Mouse (Mus musculus): ENCODE results near the gene Snd1. TPM values are rescaled to one million over a fixed set of nuclear protein-coding genes. Genes with fewer than 3 reads are reported as not detected.

The Snd1 gene
- polyA plus RNA-seq, 1 experiment from 2014 or later: 127 TPM

DNA sequence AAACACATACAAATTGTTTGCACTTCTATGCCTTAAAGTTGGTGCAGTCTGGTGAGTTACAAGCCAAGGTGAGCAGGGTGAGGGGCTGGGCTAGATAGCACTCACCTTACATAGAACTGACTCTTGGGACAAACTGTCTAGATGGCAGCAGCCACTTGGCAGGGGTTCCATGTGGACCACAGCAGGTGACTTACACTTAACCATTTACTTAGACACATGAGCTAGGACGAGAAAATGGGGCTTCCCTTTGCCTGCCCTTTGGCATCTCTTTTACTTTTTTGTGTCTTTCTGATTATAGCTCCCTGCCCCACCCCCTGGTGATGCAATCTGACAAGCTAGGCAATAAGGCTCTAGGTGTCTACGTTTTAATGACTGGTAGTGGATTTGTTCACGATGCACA lies 274.3 kb downstream of the Snd1 start:
- H3K4me1 ChIP-seq (ENCODE audit: control insufficient read depth, insufficient read depth, low read length): no peaks in the 10 kb centered on the region
- H3K27me3 ChIP-seq (replicated peaks; ENCODE audit: control insufficient read depth, insufficient read depth, low read length): no peaks in the 10 kb centered on the region
- no peaks in the 10 kb centered on the region for H3K9me3 ChIP-seq (ENCODE audit: control insufficient read depth, low read length)
- ATAC-seq: no peak
- 69% methylated on average over 3 of the region's 3 CpGs for WGBS
- no peak overlapping the region for H3K4me3 ChIP-seq (ENCODE audit: low read length)
- H3K36me3 ChIP-seq (ENCODE audit: control insufficient read depth, insufficient read depth, low read length): no peaks in the 10 kb centered on the region
- no peak overlapping the region for H3K4me2 ChIP-seq (ENCODE audit: low read depth, low read length)
- no peak overlapping the region for H3K9ac ChIP-seq (ENCODE audit: low read depth, low read length)
- H3K27ac ChIP-seq (ENCODE audit: low read length): no peak overlapping the region

- Histone ChIP-seq H3K27ac (ENCODE audit: low read length) (no peak overlapping the region), H3K4me1 (ENCODE audit: control insufficient read depth, insufficient read depth, low read length) (no peaks in the 10 kb centered on the region)
- ATAC-seq: no peak
Observed at GRCm38 (mm10) chr6:28751186-28751585, 276.2 kb downstream of the Snd1 start.

DNA sequence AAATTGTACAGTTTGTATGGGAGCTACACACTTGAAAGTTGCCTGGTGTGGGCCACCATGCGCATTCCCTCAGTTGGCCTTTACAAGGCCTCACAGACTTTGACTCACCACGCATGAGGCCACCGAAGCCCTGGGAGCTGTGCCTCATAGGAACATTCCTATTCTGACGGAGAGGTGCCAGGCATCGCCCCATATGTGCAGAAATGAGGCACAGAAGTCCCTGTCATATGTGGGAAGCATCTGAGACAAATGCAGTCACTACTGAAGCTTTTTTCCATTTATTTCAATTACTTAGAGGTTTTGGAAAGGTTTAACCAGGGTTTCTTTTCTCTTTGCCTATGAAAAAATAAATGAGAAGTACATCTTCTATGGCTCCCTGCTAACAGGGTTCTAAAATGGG lies 278.3 kb downstream of the Snd1 start:
- 97% methylated on average over 5 of the region's 5 CpGs for WGBS
- Histone ChIP-seq H3K27ac (ENCODE audit: low read length) (no peak overlapping the region), H3K9ac (ENCODE audit: low read depth, low read length) (no peak overlapping the region), H3K27me3 (replicated peaks; ENCODE audit: control insufficient read depth, insufficient read depth, low read length) (no peaks in the 10 kb centered on the region), H3K9me3 (ENCODE audit: control insufficient read depth, low read length) (no peaks in the 10 kb centered on the region), H3K4me2 (ENCODE audit: low read depth, low read length) (no peak overlapping the region), H3K4me3 (ENCODE audit: low read length) (no peak overlapping the region), H3K4me1 (ENCODE audit: control insufficient read depth, insufficient read depth, low read length) (peaks cover 3% of the 10 kb centered on the region; the same call in 1 of the 2 replicates), H3K36me3 (ENCODE audit: control insufficient read depth, insufficient read depth, low read length) (no peaks in the 10 kb centered on the region)
- ATAC-seq: no peak

More at GRCm38 (mm10) chr6:28751186-28751585, 276.2 kb downstream of the Snd1 start:
- Histone ChIP-seq H3K36me3 (ENCODE audit: control insufficient read depth, insufficient read depth, low read length) (no peaks in the 10 kb centered on the region), H3K4me2 (ENCODE audit: low read depth, low read length) (no peak overlapping the region), H3K9ac (ENCODE audit: low read depth, low read length) (no peak overlapping the region), H3K4me3 (ENCODE audit: low read length) (no peak overlapping the region), H3K9me3 (ENCODE audit: control insufficient read depth, low read length) (no peaks in the 10 kb centered on the region), H3K27me3 (replicated peaks; ENCODE audit: control insufficient read depth, insufficient read depth, low read length) (no peaks in the 10 kb centered on the region)
- whole genome bisulfite sequencing: 74% methylated on average over 3 of the region's 3 CpGs

DNA sequence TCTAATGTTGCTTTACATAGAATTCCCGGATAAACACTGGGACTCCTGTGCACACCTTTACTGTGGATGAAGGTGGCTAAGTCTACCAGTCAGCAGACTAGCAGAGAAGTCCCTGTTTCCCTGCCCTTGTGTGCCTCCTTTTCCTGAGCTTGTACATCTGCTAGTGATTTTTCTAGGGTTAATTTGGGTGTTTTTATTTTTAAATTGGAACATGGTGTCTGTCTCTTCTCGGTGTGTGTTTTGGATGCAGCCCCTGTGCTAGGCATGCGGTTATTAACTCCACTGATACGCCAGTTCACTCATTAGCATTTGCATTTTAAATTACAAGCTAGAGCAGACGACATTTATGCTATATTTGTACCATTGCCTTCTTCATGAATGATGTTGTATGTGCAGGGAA lies 278.7 kb downstream of the Snd1 start:
- no peak overlapping the region for H3K4me3 ChIP-seq (ENCODE audit: low read length)
- H3K4me2 ChIP-seq (ENCODE audit: low read depth, low read length): no peak overlapping the region
- ATAC-seq: no peak
- H3K36me3 ChIP-seq (ENCODE audit: control insufficient read depth, insufficient read depth, low read length): no peaks in the 10 kb centered on the region
- H3K9ac ChIP-seq (ENCODE audit: low read depth, low read length): no peak overlapping the region
- whole genome bisulfite sequencing: 90% methylated on average over 5 of the region's 5 CpGs
- H3K27ac ChIP-seq (ENCODE audit: low read length): no peak overlapping the region
- peaks cover 7% of the 10 kb centered on the region; the same call in 1 of the 2 replicates for H3K4me1 ChIP-seq (ENCODE audit: control insufficient read depth, insufficient read depth, low read length)
- H3K9me3 ChIP-seq (ENCODE audit: control insufficient read depth, low read length): no peaks in the 10 kb centered on the region
- no peaks in the 10 kb centered on the region for H3K27me3 ChIP-seq (replicated peaks; ENCODE audit: control insufficient read depth, insufficient read depth, low read length)

- H3K9ac ChIP-seq (ENCODE audit: low read depth, low read length): no peak overlapping the region
- ATAC-seq: no peak
- peaks cover 7% of the 10 kb centered on the region; the same call in 1 of the 2 replicates for H3K4me1 ChIP-seq (ENCODE audit: control insufficient read depth, insufficient read depth, low read length)
- H3K27me3 ChIP-seq (replicated peaks; ENCODE audit: control insufficient read depth, insufficient read depth, low read length): no peaks in the 10 kb centered on the region
- H3K4me3 ChIP-seq (ENCODE audit: low read length): no peak overlapping the region
- H3K27ac ChIP-seq (ENCODE audit: low read length): no peak overlapping the region
- H3K4me2 ChIP-seq (ENCODE audit: low read depth, low read length): no peak overlapping the region
- WGBS: 88% methylated on average over 6 of the region's 6 CpGs
- H3K9me3 ChIP-seq (ENCODE audit: control insufficient read depth, low read length): no peaks in the 10 kb centered on the region
- H3K36me3 ChIP-seq (ENCODE audit: control insufficient read depth, insufficient read depth, low read length): no peaks in the 10 kb centered on the region
Observed at GRCm38 (mm10) chr6:28754127-28754898, 279.4 kb downstream of the Snd1 start.

GRCm38 (mm10) chr6:28756306-28757018 lies 281.5 kb downstream of the Snd1 start:
- Histone ChIP-seq H3K27ac (ENCODE audit: low read length) (no peak overlapping the region), H3K4me2 (ENCODE audit: low read depth, low read length) (no peak overlapping the region), H3K27me3 (replicated peaks; ENCODE audit: control insufficient read depth, insufficient read depth, low read length) (no peaks in the 10 kb centered on the region), H3K9ac (ENCODE audit: low read depth, low read length) (no peak overlapping the region), H3K4me1 (ENCODE audit: control insufficient read depth, insufficient read depth, low read length) (peaks cover 7% of the 10 kb centered on the region; the same call in 1 of the 2 replicates), H3K9me3 (ENCODE audit: control insufficient read depth, low read length) (no peaks in the 10 kb centered on the region), H3K4me3 (ENCODE audit: low read length) (no peak overlapping the region), H3K36me3 (ENCODE audit: control insufficient read depth, insufficient read depth, low read length) (no peaks in the 10 kb centered on the region)
- 74% methylated on average over 10 of the region's 10 CpGs for WGBS
- ATAC-seq: no peak

- ATAC-seq: peak; percentile 90
- Histone ChIP-seq H3K27ac (ENCODE audit: low read length) (peak overlapping the region; percentile 33; the same call in 1 of the 2 replicates), H3K27me3 (replicated peaks; ENCODE audit: control insufficient read depth, insufficient read depth, low read length) (no peaks in the 10 kb centered on the region), H3K4me1 (ENCODE audit: control insufficient read depth, insufficient read depth, low read length) (peaks cover 7% of the 10 kb centered on the region; the same call in 1 of the 2 replicates), H3K36me3 (ENCODE audit: control insufficient read depth, insufficient read depth, low read length) (no peaks in the 10 kb centered on the region), H3K9ac (ENCODE audit: low read depth, low read length) (no peak overlapping the region), H3K9me3 (ENCODE audit: control insufficient read depth, low read length) (no peaks in the 10 kb centered on the region), H3K4me2 (ENCODE audit: low read depth, low read length) (no peak overlapping the region), H3K4me3 (ENCODE audit: low read length) (no peak overlapping the region)
- WGBS: 56% methylated on average over 4 of the region's 4 CpGs
Observed at GRCm38 (mm10) chr6:28758293-28758692, 283.4 kb downstream of the Snd1 start.

DNA sequence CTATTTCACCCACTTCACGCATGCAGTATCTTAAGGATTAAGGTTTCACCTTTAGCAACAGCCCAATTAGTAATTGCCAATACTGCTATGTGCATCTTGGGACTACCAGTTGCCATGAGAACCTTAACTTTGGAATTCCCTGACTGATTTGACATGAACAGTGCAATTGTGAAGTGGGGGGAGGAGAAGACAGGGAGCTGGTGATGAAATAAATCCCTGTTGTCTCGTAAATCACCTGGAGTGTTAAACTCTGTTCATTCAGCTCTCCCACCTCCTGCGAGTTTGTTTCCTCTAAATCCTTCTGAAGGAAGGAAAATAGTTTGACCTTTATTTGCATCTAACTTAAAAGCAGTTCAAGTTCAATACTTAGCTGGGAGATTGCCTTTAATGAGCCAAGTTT lies 286.8 kb downstream of the Snd1 start:
- ATAC-seq: no peak
- no peak overlapping the region for H3K27ac ChIP-seq (ENCODE audit: low read length)
- WGBS: 56% methylated on average over 3 of the region's 3 CpGs

DNA sequence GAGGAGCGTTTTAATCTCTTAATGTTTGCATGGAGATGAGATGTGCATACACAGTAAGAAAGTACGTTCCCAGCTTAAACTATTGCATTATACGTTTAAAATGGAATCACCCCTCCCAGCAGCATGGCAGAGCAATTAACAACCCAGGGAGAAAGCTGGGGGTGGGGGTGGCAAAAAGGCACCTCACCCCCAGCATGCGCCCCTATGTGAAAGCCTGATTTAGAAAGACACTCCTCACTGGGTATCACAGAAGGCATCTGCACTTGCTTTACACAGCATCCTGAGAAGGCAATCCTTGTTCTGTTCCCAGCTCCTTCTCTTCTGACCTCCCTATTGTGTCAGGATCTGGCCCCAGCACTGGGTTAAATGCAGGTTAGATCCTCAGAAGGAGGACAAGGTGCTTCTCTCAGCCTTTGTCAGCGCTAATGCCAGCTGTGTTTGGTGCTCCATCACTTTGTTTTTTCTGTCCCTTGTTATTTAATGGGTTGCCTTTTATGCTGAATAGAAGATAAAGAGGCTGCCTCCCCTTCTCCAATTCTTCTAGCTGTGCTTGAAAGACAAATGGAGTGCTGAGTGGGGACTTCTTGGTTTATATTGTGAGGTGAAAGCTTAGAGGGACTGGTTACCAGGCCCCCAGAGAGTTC lies 287.3 kb downstream of the Snd1 start:
- H3K4me1 ChIP-seq (ENCODE audit: control insufficient read depth, insufficient read depth, low read length): peaks cover 7% of the 10 kb centered on the region; the same call in 1 of the 2 replicates
- H3K27me3 ChIP-seq (replicated peaks; ENCODE audit: control insufficient read depth, insufficient read depth, low read length): no peaks in the 10 kb centered on the region
- H3K4me3 ChIP-seq (ENCODE audit: low read length): no peak overlapping the region
- no peak overlapping the region for H3K27ac ChIP-seq (ENCODE audit: low read length)
- no peaks in the 10 kb centered on the region for H3K36me3 ChIP-seq (ENCODE audit: control insufficient read depth, insufficient read depth, low read length)
- no peaks in the 10 kb centered on the region for H3K9me3 ChIP-seq (ENCODE audit: control insufficient read depth, low read length)
- WGBS: 45% methylated on average over 5 of the region's 5 CpGs
- no peak overlapping the region for H3K9ac ChIP-seq (ENCODE audit: low read depth, low read length)
- no peak for ATAC-seq
- H3K4me2 ChIP-seq (ENCODE audit: low read depth, low read length): no peak overlapping the region

More for the DNA sequence above, 286.8 kb downstream of the Snd1 start:
- no peak overlapping the region for H3K9ac ChIP-seq (ENCODE audit: low read depth, low read length)
- H3K4me3 ChIP-seq (ENCODE audit: low read length): no peak overlapping the region
- H3K4me2 ChIP-seq (ENCODE audit: low read depth, low read length): no peak overlapping the region
- no peaks in the 10 kb centered on the region for H3K9me3 ChIP-seq (ENCODE audit: control insufficient read depth, low read length)
- peaks cover 7% of the 10 kb centered on the region; the same call in 1 of the 2 replicates for H3K4me1 ChIP-seq (ENCODE audit: control insufficient read depth, insufficient read depth, low read length)
- no peaks in the 10 kb centered on the region for H3K27me3 ChIP-seq (replicated peaks; ENCODE audit: control insufficient read depth, insufficient read depth, low read length)
- H3K36me3 ChIP-seq (ENCODE audit: control insufficient read depth, insufficient read depth, low read length): no peaks in the 10 kb centered on the region
